Mouse (Mus musculus) lung, adult 2 months (tissue): Measurements from ENCODE around the gene Ercc8. TPM values are rescaled to one million over a fixed set of nuclear protein-coding genes. Genes with fewer than 3 reads are reported as not detected.

Experiments used
- DNase-seq: peaks from one replicate; pipeline ENCODE4 v3.0.0; 2022
- H3K4me1 ChIP-seq: fragments of 200-500 bp; 2 replicates; pipeline ENCODE4 v1.6.1; 2011; ENCODE audit warnings: low read length; ENCODE audit not compliant: control insufficient read depth, insufficient read depth
- H3K4me3 ChIP-seq: fragments of 200-500 bp; replicated peaks from 2 replicates; pipeline ENCODE3; 2011; ENCODE audit warnings: low read depth, mild to moderate bottlenecking, control low read depth, low read length; ENCODE audit errors: extremely low read depth
- CTCF ChIP-seq: fragments of 200-500 bp; IDR thresholded peaks from 2 replicates; pipeline ENCODE4 v1.5.1; 2011; ENCODE audit warnings: mild to moderate bottlenecking, low read length, control low read depth; ENCODE audit not compliant: insufficient read depth
- POLR2A ChIP-seq: fragments of 200-500 bp; IDR thresholded peaks from 2 replicates; pipeline ENCODE4 v1.6.1; 2011; ENCODE audit warnings: low read depth, mild to moderate bottlenecking, control low read depth, low read length, borderline replicate concordance; ENCODE audit errors: extremely low read depth
- WGBS: fragments of 180-500 bp; shearing (Covaris S2); methylation state at CpG from one replicate; pipeline ENCODE4 v1.1.7; 2018; 5-methylcytosine and 5-hydroxymethylcytosine counted together
- polyA plus RNA-seq: library from polyadenylated mRNA; depleted of rRNA; stranded (reverse); fragments of >200 nt; gene quantifications from 2 replicates; pipeline ENCODE4 v1.2.3, GENCODE M21; 2012

Gene Ercc8
- polyA plus RNA-seq, 1 experiment: 8.6 TPM

- no peak for DNase-seq
- H3K4me1 ChIP-seq: no peaks in the 10 kb centered on the region
- TF ChIP-seq CTCF (no peak), POLR2A (no peak)
- 59% methylated on average over 8 of the region's 8 CpGs for WGBS
- no peak overlapping the region for H3K4me3 ChIP-seq
Measured at GRCm38 (mm10) chr13:108179618-108180017, 21.1 kb downstream of the Ercc8 start.

- Histone ChIP-seq H3K4me3 (no peak overlapping the region), H3K4me1 (no peaks in the 10 kb centered on the region)
- DNase-seq: no peak
- TF ChIP-seq POLR2A (no peak), CTCF (no peak)
- WGBS: 65% methylated on average over 5 of the region's 5 CpGs
Measured at GRCm38 (mm10) chr13:108180821-108181220, 22.3 kb downstream of the Ercc8 start.

DNA sequence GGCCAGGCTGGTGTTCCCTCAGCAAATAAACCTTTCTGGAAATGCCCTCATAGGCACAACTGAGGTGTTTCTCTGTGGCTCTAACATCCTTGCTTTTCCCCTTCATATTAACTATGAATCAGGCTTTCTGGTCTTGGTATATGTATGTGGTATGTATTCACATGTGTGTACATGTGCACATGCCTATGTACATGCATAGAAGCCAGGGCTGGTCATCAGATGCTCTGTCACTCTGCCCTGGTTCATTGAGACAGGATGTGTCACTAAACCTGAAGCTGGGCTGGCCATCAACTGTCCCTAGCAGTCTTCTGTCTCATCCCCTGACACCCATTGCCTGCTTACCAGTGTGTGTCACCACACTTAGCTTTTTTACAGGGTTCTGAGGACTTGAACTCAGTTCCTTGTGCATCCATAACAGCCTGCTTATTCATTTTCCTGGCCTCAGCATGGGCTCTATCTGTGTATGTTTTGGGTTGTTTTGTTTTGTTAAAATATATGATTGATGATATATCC lies 26.3 kb downstream of the Ercc8 start:
- no peak for DNase-seq
- H3K4me3 ChIP-seq: no peak overlapping the region
- no peak for TF ChIP-seq CTCF
- TF ChIP-seq POLR2A: no peak
- no peaks in the 10 kb centered on the region; the same call in 1 of the 2 replicates for H3K4me1 ChIP-seq

- WGBS: 97% methylated on average over 3 of the region's 3 CpGs
- DNase-seq: no peak
Measured at GRCm38 (mm10) chr13:108185530-108185929, 27.0 kb downstream of the Ercc8 start.

DNA sequence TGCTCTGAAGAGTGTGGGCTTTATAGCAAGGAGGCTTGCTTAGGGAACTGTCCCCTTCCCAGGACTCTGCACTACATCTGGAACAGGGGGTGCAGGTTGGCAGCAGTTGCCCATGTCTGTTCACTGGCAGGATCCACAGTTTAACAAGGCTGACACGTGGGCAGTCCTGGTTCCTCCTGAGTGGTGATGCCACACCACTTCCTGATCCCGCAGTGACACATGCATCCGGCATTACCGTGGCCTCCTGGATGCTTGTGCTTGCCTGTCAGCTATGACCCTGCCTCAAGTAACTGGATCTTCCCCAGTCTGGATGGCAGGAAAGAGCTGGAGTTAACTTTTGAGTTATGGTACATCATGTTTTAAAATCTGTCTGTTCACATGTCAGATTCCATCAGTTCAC lies 29.5 kb downstream of the Ercc8 start:
- DNase-seq: no peak
- WGBS: 51% methylated on average over 4 of the region's 4 CpGs
- no peak for TF ChIP-seq POLR2A
- TF ChIP-seq CTCF: no peak
- no peaks in the 10 kb centered on the region; the same call in 1 of the 2 replicates for H3K4me1 ChIP-seq
- H3K4me3 ChIP-seq: no peak overlapping the region

More at GRCm38 (mm10) chr13:108185530-108185929, 27.0 kb downstream of the Ercc8 start:
- TF ChIP-seq CTCF: no peak
- TF ChIP-seq POLR2A: no peak
- Histone ChIP-seq H3K4me3 (no peak overlapping the region), H3K4me1 (no peaks in the 10 kb centered on the region; the same call in 1 of the 2 replicates)

DNA sequence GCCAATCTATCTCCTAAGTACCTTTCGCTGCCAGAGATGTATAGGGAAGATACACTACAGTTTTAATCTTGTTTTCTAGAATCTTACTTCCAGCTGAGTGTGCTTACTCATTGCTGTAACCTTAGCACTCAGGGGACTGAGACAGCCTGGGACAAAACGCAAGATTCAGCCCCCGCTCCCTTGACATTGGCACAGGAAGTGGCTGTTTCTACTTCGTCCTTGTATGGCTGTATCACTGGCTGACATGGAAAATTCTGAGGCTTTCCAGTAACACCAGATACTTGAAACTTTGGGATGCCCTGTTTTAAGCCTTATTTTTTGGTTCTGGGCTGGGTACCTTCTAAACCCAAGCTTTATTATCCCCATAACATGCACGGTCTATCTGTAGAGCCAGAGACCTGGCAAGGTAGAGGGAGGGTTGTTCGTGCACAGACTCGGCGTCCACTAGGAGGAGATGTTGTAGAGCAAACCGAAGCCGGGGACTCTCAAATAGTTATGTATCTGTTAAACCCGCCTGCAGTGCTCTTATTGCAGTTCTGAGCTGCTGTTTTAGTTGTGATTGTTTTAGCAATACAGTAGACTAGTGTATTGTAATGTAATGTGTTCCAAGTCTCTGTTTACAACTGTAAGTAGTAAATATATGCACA lies 32.7 kb downstream of the Ercc8 start:
- Histone ChIP-seq H3K4me3 (no peak overlapping the region), H3K4me1 (no peaks in the 10 kb centered on the region; the same call in 1 of the 2 replicates)
- WGBS: 42% methylated on average over 11 of the region's 11 CpGs
- peak; percentile 13 for DNase-seq
- TF ChIP-seq CTCF (peak; percentile 80), POLR2A (no peak)

- Histone ChIP-seq H3K4me3 (no peak overlapping the region), H3K4me1 (no peaks in the 10 kb centered on the region)
- WGBS: 78% methylated on average over 6 of the region's 6 CpGs
- DNase-seq: no peak
- no peak for TF ChIP-seq POLR2A
- no peak for TF ChIP-seq CTCF
Measured at GRCm38 (mm10) chr13:108195474-108195873, 36.9 kb downstream of the Ercc8 start.

GRCm38 (mm10) chr13:108204857-108205256 lies 46.3 kb downstream of the Ercc8 start:
- no peak for TF ChIP-seq POLR2A
- TF ChIP-seq CTCF: no peak
- H3K4me3 ChIP-seq: no peak overlapping the region
- WGBS: 75% methylated on average over 3 of the region's 3 CpGs
- no peak for DNase-seq
- H3K4me1 ChIP-seq: no peaks in the 10 kb centered on the region

DNA sequence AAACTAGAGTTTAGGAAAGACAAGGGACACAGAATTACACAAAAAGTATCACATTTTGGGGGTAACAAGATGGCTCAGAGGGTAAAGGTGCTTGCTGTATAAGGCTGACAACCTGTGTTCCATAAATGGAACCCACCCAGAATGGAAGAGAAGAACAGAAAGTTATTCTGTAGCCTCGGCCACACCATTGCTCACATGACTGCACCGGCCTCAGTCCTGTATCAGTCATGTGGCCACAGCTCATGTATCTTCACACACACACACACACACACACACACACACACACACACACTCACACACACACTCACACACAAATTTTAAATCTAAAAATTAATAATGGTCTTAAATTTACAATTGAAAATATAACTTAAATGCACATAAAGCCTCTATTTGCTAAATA lies 48.9 kb downstream of the Ercc8 start:
- WGBS: 89% methylated on average over 2 of the region's 2 CpGs
- no peak for DNase-seq
- Histone ChIP-seq H3K4me1 (no peaks in the 10 kb centered on the region), H3K4me3 (no peak overlapping the region)
- TF ChIP-seq CTCF (no peak), POLR2A (no peak)

- 70% methylated on average over 5 of the region's 5 CpGs for WGBS
- no peak for DNase-seq
- H3K4me1 ChIP-seq: no peaks in the 10 kb centered on the region
- no peak overlapping the region for H3K4me3 ChIP-seq
- TF ChIP-seq CTCF: no peak
- TF ChIP-seq POLR2A: no peak
Measured at GRCm38 (mm10) chr13:108208090-108208489, 49.6 kb downstream of the Ercc8 start.
